Mouse (Mus musculus) erythroblast, adult 5-6 weeks (primary cell): Measurements from ENCODE around the gene Commd3. TPM values are rescaled to one million over a fixed set of nuclear protein-coding genes. Genes with fewer than 3 reads are reported as not detected.

ENCODE experiments used
- ATAC-seq: replicated peaks from 2 replicates; pipeline ENCODE4 v1.8.0; 2016; ENCODE audit warnings: moderate number of reproducible peaks, mild to moderate bottlenecking, moderate TSS enrichment, inconsistent platforms; ENCODE audit not compliant: poor library complexity, low FRiP score, severe bottlenecking
- total RNA-seq, 2 experiments: library from RNA; stranded (forward) in 1 of 2; stranded (reverse) in 1 of 2; fragments of 150-400 nt in 1 of 2; fragments of 200-764, 138-1000 nt in 1 of 2; gene quantifications; 2 replicates each; pipeline versions ENCODE4 v1.2.3 to v1.2.4; 2015 to 2017; ENCODE audit warnings: low replicate concordance in 2 of 2

Commd3 gene
- total RNA-seq, 2 experiments from 2014 or later, result 37.3 to 51.4 TPM

DNA sequence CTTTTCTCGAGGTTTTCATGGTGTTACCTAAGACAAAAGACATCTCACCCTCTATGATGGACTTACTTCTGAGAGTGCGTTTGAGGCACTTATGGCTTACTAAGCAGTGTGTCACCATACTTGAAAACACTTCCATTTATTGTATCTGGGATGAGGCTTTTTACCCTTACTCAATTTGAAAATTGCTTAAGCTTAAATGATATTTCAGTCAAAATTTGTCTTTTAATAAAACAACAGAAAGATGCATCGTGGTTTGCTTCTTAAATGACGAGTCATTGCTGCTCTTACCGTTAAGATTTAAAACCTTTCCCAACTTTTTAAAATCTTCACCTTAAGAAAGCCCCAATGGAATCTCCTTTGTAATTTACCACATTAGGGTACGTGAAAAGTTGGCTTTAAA, 14.2 kb downstream of the Commd3 start:
- ATAC-seq, result no peak

GRCm38 (mm10) chr2:18686826-18687519, 14.8 kb downstream of the Commd3 start:
- ATAC-seq, result no peak

DNA sequence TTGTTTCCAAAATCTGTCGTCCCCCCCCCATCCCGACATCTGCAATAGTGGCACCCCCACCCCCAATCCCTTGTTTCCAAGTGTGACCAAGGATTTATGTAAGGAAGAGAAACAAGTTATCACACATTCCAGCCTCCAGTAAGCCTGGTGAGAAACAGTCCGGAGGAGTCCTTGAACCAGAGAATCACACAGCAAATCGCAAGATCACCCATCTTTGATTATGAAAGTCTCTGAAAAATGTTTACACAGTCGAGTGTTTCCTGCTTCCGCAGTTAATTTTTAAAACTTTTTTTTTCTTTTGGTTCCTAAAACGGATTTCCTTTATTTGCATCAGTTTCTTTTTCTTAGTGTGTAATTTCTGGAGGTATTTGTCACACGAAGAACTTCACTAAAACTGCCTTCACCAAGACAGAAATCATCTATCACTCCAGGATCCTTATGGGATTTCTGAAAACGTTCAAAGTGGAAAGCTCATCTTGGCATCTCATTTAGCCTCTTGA, 15.5 kb downstream of the Commd3 start:
- no peak for ATAC-seq

GRCm38 (mm10) chr2:18688286-18688685, 16.1 kb downstream of the Commd3 start:
- no peak for ATAC-seq

DNA sequence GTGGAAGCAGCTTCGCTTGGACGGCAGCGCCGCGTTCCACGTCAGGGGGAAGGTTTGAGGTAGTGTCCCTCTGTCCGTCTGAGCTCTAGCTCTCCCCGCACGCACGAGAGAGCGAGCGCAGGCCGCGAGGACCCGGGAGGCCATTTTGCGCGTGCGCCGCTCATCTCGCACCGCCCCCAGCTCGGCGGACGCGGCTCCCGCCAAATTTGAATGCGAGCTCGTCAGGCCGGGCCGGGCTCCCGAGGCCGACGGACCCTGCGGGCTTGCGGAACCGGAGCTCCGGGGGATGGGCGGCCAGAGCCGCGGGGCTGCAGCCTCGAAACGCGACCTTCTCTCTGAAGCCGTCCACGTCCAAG, 16.5 kb downstream of the Commd3 start:
- no peak for ATAC-seq

DNA sequence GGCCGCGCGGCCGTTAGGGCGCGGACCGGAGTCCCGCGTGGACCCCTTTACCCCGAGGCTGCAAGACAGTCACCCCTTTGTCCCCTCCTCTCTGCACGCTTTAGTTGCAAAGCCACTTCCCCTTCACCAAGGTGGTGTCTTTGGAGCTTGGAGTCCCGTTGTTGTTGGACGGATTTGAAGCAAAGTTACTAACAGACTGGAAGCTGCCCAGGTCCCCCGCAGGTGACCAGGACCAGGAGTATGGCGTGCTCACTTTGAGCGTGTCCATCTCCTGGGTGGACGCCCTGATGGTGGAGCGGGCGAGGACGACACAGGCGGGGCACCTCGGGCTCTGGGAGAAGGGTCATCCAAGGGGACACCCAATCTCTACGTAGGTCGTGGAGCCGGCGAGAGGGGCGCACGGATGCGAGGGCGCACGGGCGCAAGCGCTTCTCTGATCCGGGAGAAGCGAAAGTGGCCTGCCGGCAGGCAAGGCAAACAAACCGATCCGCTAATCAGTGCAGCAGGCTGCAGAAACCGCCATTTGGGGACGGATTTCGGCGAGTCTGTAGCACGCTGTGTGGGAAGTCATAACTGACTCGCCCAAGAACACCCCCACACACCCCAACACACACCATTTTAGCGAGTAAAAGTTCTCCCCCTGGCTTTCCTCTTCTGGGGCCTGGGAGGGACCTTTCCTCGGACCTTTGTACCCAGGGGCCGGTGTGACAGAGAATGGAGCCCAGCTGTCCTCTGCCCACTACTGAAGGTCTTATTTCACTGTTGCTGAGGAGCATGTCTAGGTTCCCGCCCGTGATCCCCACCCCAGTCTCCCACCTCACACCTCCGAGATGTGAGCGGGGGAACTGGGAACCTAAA, 17.1 kb downstream of the Commd3 start:
- ATAC-seq, result no peak

GRCm38 (mm10) chr2:18690055-18690691, 18.0 kb downstream of the Commd3 start:
- no peak for ATAC-seq

- ATAC-seq, result no peak
Measured at GRCm38 (mm10) chr2:18690756-18691155, 18.6 kb downstream of the Commd3 start.

DNA sequence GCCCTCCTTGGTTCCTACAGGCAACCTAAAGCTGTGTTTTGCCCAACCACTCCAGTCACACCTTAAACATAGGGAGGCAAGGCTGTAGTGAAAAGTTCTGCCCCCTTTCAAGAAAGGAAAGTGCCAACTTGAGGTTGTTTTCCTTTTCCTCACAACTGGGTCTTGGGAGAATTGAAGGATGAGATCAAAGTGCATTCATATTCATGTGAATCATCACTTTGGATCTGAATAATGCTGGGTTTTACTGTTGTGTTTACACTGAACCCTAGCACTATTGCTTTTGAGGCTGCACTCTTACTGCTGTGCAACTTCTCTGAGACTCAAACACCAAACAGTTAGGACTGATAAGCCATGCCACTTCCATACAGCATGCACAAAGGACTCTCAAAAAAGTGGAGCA, 19.8 kb downstream of the Commd3 start:
- ATAC-seq, result no peak

DNA sequence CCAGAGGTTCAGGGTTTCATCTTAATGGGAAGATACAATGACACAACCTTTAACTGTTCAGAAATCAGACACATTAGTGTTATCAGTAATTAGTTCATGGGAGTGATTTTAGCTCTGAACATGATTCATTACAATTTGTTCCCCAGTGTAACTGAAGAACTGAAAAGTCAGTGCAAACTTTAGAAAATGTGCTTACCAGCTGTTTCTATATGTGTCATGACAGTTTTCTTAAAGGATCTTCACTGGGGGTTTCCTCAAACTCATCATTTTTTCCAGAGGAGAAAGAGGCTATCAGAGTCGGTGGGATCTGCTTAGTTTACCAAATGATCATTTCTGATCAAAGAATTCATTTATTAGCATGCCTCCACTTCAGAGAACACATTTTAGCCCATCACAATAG, 20.4 kb downstream of the Commd3 start:
- ATAC-seq, result no peak

DNA sequence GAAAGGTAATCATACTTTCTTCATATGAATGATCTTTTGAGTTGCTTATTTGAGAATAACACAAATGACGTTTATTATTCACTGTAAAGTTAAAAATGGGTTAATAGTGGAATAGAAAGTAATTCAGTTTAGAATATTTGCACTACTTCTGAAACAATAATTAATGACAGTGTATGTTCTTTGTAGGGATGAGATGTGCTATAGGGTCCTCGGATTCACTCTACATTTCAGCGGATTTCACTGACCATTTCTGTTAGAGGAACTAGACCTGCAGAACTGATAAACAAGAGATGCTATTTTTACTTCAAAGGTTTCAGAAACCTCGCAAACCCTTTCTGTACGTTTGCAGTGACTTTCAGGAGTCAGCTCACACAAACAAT, 21.3 kb downstream of the Commd3 start:
- ATAC-seq, result no peak

DNA sequence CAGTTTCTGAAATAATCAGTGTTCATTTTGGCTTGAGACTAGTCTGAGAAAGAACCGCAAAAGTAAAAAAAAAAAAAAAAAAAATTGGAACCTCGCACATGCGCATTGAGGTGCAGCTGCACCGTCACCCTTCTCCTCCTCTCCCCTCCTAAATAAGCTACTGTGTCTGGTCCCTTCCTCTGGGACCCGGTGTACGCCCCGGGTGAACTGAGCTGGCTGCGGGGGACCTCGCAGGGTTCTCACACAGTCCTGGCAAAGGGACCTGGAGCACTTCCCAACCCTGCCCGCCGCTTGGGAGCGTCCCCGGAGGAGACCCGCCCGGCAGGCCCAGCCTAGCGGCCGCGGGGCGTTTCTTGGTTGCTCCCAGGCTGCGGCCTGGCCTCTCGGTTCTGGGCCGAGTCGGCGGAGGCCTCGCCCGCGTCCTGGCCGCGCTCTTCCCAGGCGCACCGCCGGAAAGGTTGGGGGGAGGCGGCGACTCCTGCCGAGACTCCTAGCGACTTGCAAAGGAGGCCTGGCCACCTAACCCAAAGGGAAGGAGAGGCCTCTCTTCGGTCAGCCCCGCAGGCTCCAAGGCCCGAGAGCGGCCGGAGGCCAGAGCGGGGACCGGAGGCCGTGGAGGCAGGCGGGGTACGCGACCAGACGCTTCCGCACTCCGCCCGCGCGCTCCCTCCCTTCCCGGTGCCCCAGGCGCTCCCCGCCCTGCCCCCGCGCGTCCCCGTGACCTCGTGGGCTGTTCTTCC, 21.9 kb downstream of the Commd3 start, which contains the start of gene Spag6:
Spag6 (plus strand) TSS at position 162 of the 740 bp plus-strand sequence.
- no peak for ATAC-seq

GRCm38 (mm10) chr2:18694611-18694950, 22.4 kb downstream of the Commd3 start:
- ATAC-seq, result no peak

GRCm38 (mm10) chr2:18695163-18695562, 23.0 kb downstream of the Commd3 start:
- no peak for ATAC-seq

DNA sequence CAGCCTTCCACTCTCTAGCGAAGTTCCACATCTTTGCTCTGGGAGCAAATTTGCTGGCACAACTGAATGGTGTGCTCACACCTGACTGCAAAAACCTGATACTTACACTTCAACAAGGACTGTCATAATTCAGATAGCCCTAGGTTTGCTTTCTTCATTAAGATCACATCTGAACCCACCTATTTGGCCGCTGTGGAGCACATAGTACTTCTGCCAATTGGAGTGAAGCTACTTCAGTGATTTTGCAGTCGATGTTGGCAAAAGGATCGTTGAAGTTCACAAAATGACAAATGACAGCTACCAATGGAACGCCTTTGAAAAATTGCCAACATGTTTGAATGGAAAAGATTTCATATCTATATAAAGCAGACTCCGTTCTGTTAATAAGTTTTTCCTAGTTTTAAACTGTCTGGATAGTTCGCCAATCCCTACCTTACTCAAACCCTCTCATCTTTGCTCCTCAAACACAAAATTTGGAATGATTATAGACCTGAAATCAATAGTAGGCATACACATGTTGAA, 23.5 kb downstream of the Commd3 start:
- ATAC-seq, result no peak

DNA sequence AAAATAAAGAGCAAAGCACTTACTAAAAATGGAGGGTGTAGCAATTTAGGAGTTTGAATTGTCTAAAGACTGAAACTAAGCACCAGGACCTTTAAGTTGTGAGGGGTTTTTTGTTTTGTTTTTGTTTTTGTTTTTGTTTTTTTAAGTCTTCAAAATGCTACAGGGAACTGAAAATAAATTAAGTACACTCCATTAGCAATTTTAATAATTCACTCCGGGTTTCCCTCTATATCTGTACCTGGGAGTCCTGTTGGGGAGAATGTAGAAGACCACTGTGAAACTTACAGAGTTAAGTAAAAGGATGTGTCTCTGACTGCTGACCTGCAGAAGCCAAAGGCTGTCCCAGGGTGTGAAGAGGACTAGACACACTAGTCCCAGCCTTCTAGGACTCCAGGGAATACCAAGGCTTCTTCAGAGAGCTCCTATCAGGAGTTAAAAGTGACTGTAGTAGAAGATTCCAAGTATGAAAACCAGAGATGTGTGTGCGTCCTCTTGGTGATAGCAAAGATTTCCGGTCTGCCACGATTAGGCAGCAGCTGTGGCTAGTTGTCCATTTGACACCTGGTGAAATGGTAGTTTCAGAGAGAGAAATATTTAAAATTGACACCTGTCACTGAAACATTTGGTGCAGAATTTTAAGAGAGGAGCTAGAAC, 25.5 kb downstream of the Commd3 start:
- ATAC-seq, result no peak

GRCm38 (mm10) chr2:18698663-18699385, 26.6 kb downstream of the Commd3 start:
- no peak for ATAC-seq

DNA sequence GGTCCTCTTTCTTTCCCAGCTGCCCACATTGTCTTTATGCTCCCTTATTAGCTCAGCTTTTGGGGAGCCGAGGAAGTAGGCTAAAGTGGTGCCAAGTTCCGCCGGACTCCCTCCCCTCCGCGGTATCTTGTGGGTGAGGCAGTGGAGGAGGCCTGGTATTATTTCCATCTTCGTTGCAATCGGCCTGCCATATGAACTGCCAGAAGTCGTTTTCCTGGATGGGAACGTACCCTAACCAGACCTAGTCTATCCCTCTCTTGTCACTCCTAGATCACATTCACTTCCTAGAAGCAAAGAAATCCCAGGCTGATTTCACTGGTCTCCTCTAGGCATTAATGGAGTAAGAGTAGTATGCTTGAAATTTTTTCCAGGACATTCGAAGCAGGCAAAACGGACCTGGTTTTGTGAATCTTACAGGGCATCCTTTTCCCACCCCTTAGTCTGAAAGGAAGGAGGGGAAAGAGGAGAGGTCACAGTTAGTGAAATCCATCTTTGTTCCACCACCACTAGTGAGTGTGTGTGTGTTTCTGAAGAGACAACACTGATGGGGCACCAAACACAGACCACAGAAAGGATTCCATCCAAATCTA, 27.3 kb downstream of the Commd3 start:
- ATAC-seq, result no peak
